Mouse (Mus musculus) midbrain, embryonic 12.5 days (tissue): ENCODE data around the gene Macrod2. TPM values are rescaled to one million over a fixed set of nuclear protein-coding genes. Genes with fewer than 3 reads are reported as not detected.

Experiments
- ATAC-seq: fragments of 200-750 bp; cut with Nextera tagmentation; 2 replicates; pipeline ENCODE4 v1.8.0; 2017; ENCODE audit warnings: low read depth, moderate TSS enrichment, moderate library complexity; ENCODE audit not compliant: low FRiP score
- H3K27ac ChIP-seq: fragments of 300-500 bp; sonication (generic); replicated peaks from 2 replicates; pipeline ENCODE4 v1.5.1; 2016; ENCODE audit warnings: mild to moderate bottlenecking
- H3K27me3 ChIP-seq: fragments of 300-500 bp; sonication (generic); 2 replicates; pipeline ENCODE4 v1.6.1; 2016; ENCODE audit warnings: mild to moderate bottlenecking
- H3K36me3 ChIP-seq: fragments of 300-500 bp; sonication (generic); 2 replicates; pipeline ENCODE4 v1.6.1; 2016
- H3K4me1 ChIP-seq: fragments of 300-500 bp; sonication (generic); 2 replicates; pipeline ENCODE4 v1.6.1; 2016
- H3K4me2 ChIP-seq: fragments of 300-500 bp; sonication (generic); replicated peaks from 2 replicates; pipeline ENCODE4 v1.6.1; 2016; ENCODE audit warnings: mild to moderate bottlenecking, moderate library complexity
- H3K4me3 ChIP-seq: fragments of 300-500 bp; sonication (generic); 2 replicates; pipeline ENCODE4 v1.5.1; 2016; ENCODE audit warnings: mild to moderate bottlenecking
- H3K9ac ChIP-seq: fragments of 300-500 bp; sonication (generic); replicated peaks from 2 replicates; pipeline ENCODE4 v1.6.1; 2016; ENCODE audit warnings: mild to moderate bottlenecking, moderate library complexity
- H3K9me3 ChIP-seq: fragments of 300-500 bp; sonication (generic); 2 replicates; pipeline ENCODE4 v1.6.1; 2016; ENCODE audit warnings: mild to moderate bottlenecking
- WGBS: fragments of 180-500 bp; shearing (Covaris S2); methylation state at CpG from one replicate; pipeline ENCODE4 v1.1.7; 2016; 5-methylcytosine and 5-hydroxymethylcytosine counted together
- polyA plus RNA-seq: library from polyadenylated mRNA; unstranded; fragments of >200 nt; fragmentation: Nextera tagmentation; extraction: Ambion mirVana; gene quantifications from 2 replicates; pipeline ENCODE4 v1.2.1, GENCODE M21; 2016

The Macrod2 gene
- polyA plus RNA-seq, 1 experiment from 2014 or later, result 52.4 TPM

- ATAC-seq, result peak; percentile 96
- Histone ChIP-seq H3K9me3 (peaks cover 5% of the 10 kb centered on the region; the same call in 1 of the 2 replicates), H3K9ac (no peak overlapping the region), H3K4me3 (no peak overlapping the region), H3K27me3 (no peaks in the 10 kb centered on the region), H3K36me3 (peaks cover 4% of the 10 kb centered on the region; the same call in 1 of the 2 replicates), H3K4me1 (peaks cover 10% of the 10 kb centered on the region; the same call in 1 of the 2 replicates), H3K4me2 (no peak overlapping the region), H3K27ac (peak overlapping the region; percentile 84)
- 5% methylated on average over 2 of the region's 2 CpGs for WGBS
Measured at GRCm38 (mm10) chr2:142303098-142303911, 1908.2 kb downstream of the Macrod2 start.

- Histone ChIP-seq H3K4me3 (no peak overlapping the region), H3K27me3 (no peaks in the 10 kb centered on the region), H3K27ac (peak overlapping the region; percentile 84), H3K9ac (no peak overlapping the region), H3K4me1 (peaks cover 10% of the 10 kb centered on the region; the same call in 1 of the 2 replicates), H3K36me3 (peaks cover 4% of the 10 kb centered on the region; the same call in 1 of the 2 replicates), H3K4me2 (no peak overlapping the region), H3K9me3 (peaks cover 5% of the 10 kb centered on the region; the same call in 1 of the 2 replicates)
- ATAC-seq, result peak; percentile 85
- WGBS, result 18% methylated on average over 2 of the region's 2 CpGs
Measured at GRCm38 (mm10) chr2:142303912-142304182, 1908.7 kb downstream of the Macrod2 start.

GRCm38 (mm10) chr2:142323158-142323557, 1928.0 kb downstream of the Macrod2 start:
- no peaks in the 10 kb centered on the region for H3K4me1 ChIP-seq
- WGBS, result 77% methylated on average over 3 of the region's 3 CpGs
- no peak overlapping the region for H3K4me3 ChIP-seq
- H3K4me2 ChIP-seq, result no peak overlapping the region
- ATAC-seq, result no peak
- no peaks in the 10 kb centered on the region for H3K36me3 ChIP-seq
- no peaks in the 10 kb centered on the region for H3K9me3 ChIP-seq
- H3K9ac ChIP-seq, result no peak overlapping the region
- H3K27ac ChIP-seq, result no peak overlapping the region
- no peaks in the 10 kb centered on the region for H3K27me3 ChIP-seq

GRCm38 (mm10) chr2:142326737-142327136, 1931.6 kb downstream of the Macrod2 start:
- Histone ChIP-seq H3K27ac (no peak overlapping the region), H3K4me3 (no peak overlapping the region), H3K9ac (no peak overlapping the region), H3K4me1 (peaks cover 2% of the 10 kb centered on the region; the same call in 1 of the 2 replicates), H3K4me2 (no peak overlapping the region), H3K27me3 (no peaks in the 10 kb centered on the region), H3K36me3 (no peaks in the 10 kb centered on the region), H3K9me3 (no peaks in the 10 kb centered on the region)
- no peak for ATAC-seq
- WGBS, result 84% methylated on average over 3 of the region's 3 CpGs

- H3K36me3 ChIP-seq, result no peaks in the 10 kb centered on the region
- 64% methylated on average over 7 of the region's 7 CpGs for WGBS
- ATAC-seq, result no peak
Measured at GRCm38 (mm10) chr2:142329761-142330160, 1934.7 kb downstream of the Macrod2 start.

GRCm38 (mm10) chr2:142334441-142335102, 1939.5 kb downstream of the Macrod2 start:
- peak overlapping the region; percentile 87 for H3K27ac ChIP-seq

More at GRCm38 (mm10) chr2:142329761-142330160, 1934.7 kb downstream of the Macrod2 start:
- H3K27ac ChIP-seq, result no peak overlapping the region
- H3K4me2 ChIP-seq, result no peak overlapping the region
- no peaks in the 10 kb centered on the region for H3K27me3 ChIP-seq
- no peak overlapping the region for H3K4me3 ChIP-seq
- no peak overlapping the region for H3K9ac ChIP-seq
- peaks cover 12% of the 10 kb centered on the region for H3K4me1 ChIP-seq
- H3K9me3 ChIP-seq, result no peaks in the 10 kb centered on the region

GRCm38 (mm10) chr2:142335103-142335999, 1940.2 kb downstream of the Macrod2 start:
- no peak overlapping the region for H3K4me3 ChIP-seq
- 13% methylated on average over 10 of the region's 10 CpGs for WGBS
- no peaks in the 10 kb centered on the region for H3K36me3 ChIP-seq
- no peak overlapping the region for H3K9ac ChIP-seq
- no peaks in the 10 kb centered on the region for H3K9me3 ChIP-seq
- peak overlapping the region; percentile 87 for H3K27ac ChIP-seq
- no peaks in the 10 kb centered on the region for H3K27me3 ChIP-seq
- H3K4me2 ChIP-seq, result 0 out of 2 replicates have a peak overlapping the region, but pooled peaks have one; percentile 39
- peaks cover 23% of the 10 kb centered on the region for H3K4me1 ChIP-seq
- peak; percentile 75 for ATAC-seq

More at GRCm38 (mm10) chr2:142334441-142335102, 1939.5 kb downstream of the Macrod2 start:
- Histone ChIP-seq H3K27me3 (no peaks in the 10 kb centered on the region), H3K4me3 (no peak overlapping the region), H3K4me1 (peaks cover 26% of the 10 kb centered on the region), H3K36me3 (no peaks in the 10 kb centered on the region), H3K9ac (no peak overlapping the region), H3K4me2 (peak overlapping the region; percentile 39), H3K9me3 (no peaks in the 10 kb centered on the region)
- ATAC-seq, result peak; percentile 92
- WGBS, result 3% methylated on average over 7 of the region's 7 CpGs

- no peak overlapping the region for H3K9ac ChIP-seq
- H3K27ac ChIP-seq, result no peak overlapping the region
- ATAC-seq, result no peak
- 62% methylated on average over 1 of the region's 2 CpGs for WGBS
- H3K4me3 ChIP-seq, result no peak overlapping the region
- no peaks in the 10 kb centered on the region for H3K4me1 ChIP-seq
- no peak overlapping the region for H3K4me2 ChIP-seq
- H3K27me3 ChIP-seq, result peaks cover 7% of the 10 kb centered on the region; the same call in 1 of the 2 replicates
- no peaks in the 10 kb centered on the region for H3K36me3 ChIP-seq
- H3K9me3 ChIP-seq, result no peaks in the 10 kb centered on the region
Measured at GRCm38 (mm10) chr2:142344021-142344420, 1948.9 kb downstream of the Macrod2 start.

GRCm38 (mm10) chr2:142344758-142345157, 1949.6 kb downstream of the Macrod2 start:
- 86% methylated on average over 2 of the region's 2 CpGs for WGBS
- no peaks in the 10 kb centered on the region for H3K9me3 ChIP-seq

GRCm38 (mm10) chr2:142349805-142350204, 1954.7 kb downstream of the Macrod2 start:
- no peaks in the 10 kb centered on the region for H3K9me3 ChIP-seq
- no peak overlapping the region for H3K4me2 ChIP-seq
- no peaks in the 10 kb centered on the region for H3K36me3 ChIP-seq
- no peak overlapping the region for H3K27ac ChIP-seq
- ATAC-seq, result no peak
- H3K4me3 ChIP-seq, result no peak overlapping the region
- no peaks in the 10 kb centered on the region for H3K4me1 ChIP-seq
- H3K27me3 ChIP-seq, result no peaks in the 10 kb centered on the region
- H3K9ac ChIP-seq, result no peak overlapping the region

More at GRCm38 (mm10) chr2:142344758-142345157, 1949.6 kb downstream of the Macrod2 start:
- no peak overlapping the region for H3K9ac ChIP-seq
- no peak overlapping the region for H3K27ac ChIP-seq
- no peaks in the 10 kb centered on the region for H3K4me1 ChIP-seq
- no peak overlapping the region for H3K4me3 ChIP-seq
- ATAC-seq, result no peak
- H3K36me3 ChIP-seq, result no peaks in the 10 kb centered on the region
- peaks cover 7% of the 10 kb centered on the region; the same call in 1 of the 2 replicates for H3K27me3 ChIP-seq
- no peak overlapping the region for H3K4me2 ChIP-seq

- WGBS, result under 1% methylated on average over 5 of the region's 5 CpGs
Measured at GRCm38 (mm10) chr2:142362888-142363287, 1967.8 kb downstream of the Macrod2 start.

More at GRCm38 (mm10) chr2:142362888-142363287, 1967.8 kb downstream of the Macrod2 start:
- Histone ChIP-seq H3K9me3 (no peaks in the 10 kb centered on the region), H3K9ac (no peak overlapping the region), H3K4me3 (no peak overlapping the region), H3K36me3 (no peaks in the 10 kb centered on the region), H3K4me2 (peak overlapping the region; percentile 17; the same call in 1 of the 2 replicates), H3K27ac (peak overlapping the region; percentile 52), H3K27me3 (no peaks in the 10 kb centered on the region), H3K4me1 (peaks cover 18% of the 10 kb centered on the region)
- ATAC-seq, result peak; percentile 91
